Mouse (Mus musculus) erythroblast, embryonic 14.5 days (primary cell): ENCODE measurements around the gene Ephx1. TPM values are rescaled to one million over a fixed set of nuclear protein-coding genes. Genes with fewer than 3 reads are reported as not detected.
"Not testable (repeated sequence)": the region's sequence is repeated elsewhere in the genome, so short reads cannot be mapped to it uniquely, and the experiment has no call there.

Experiments
- H3K27me3 ChIP-seq: 2 replicates; pipeline ENCODE4 v1.6.1; 2012; ENCODE audit warnings: inconsistent platforms; ENCODE audit not compliant: control insufficient read depth
- H3K36me3 ChIP-seq: 2 replicates; pipeline ENCODE4 v1.6.1; 2012; ENCODE audit warnings: mild to moderate bottlenecking, inconsistent platforms; ENCODE audit not compliant: control insufficient read depth
- H3K4me1 ChIP-seq: 2 replicates; pipeline ENCODE4 v1.6.1; 2012; ENCODE audit warnings: inconsistent platforms; ENCODE audit not compliant: control insufficient read depth
- H3K4me3 ChIP-seq: replicated peaks from 2 replicates; pipeline ENCODE3; 2012; ENCODE audit warnings: moderate library complexity, mild to moderate bottlenecking, inconsistent platforms
- H3K9me3 ChIP-seq: 2 replicates; pipeline ENCODE4 v1.6.1; 2012; ENCODE audit warnings: low read length, inconsistent platforms, mixed read lengths; ENCODE audit not compliant: control insufficient read depth
- GATA1 ChIP-seq: IDR thresholded peaks from 2 replicates; pipeline ENCODE4 v1.6.1; 2012; ENCODE audit warnings: low read length, inconsistent platforms, mixed read lengths
- TAL1 ChIP-seq: IDR thresholded peaks from 3 replicates; pipeline ENCODE4 v1.6.1; 2012; ENCODE audit warnings: low read length, inconsistent platforms, mixed read lengths
- polyA plus RNA-seq: library from polyadenylated mRNA; stranded (reverse); fragments of >175 nt; gene quantifications from 2 replicates; pipeline ENCODE4 v1.2.3, GENCODE M21; 2012

Ephx1 gene
- polyA plus RNA-seq, 1 experiment, result not detected

GRCm38 (mm10) chr1:180944553-180944952 lies 76.2 kb downstream of the Ephx1 start:
- Histone ChIP-seq H3K4me3 (no peak overlapping the region), H3K4me1 (peaks cover 67% of the 10 kb centered on the region), H3K27me3 (peaks cover 15% of the 10 kb centered on the region), H3K36me3 (peaks cover 27% of the 10 kb centered on the region), H3K9me3 (no peaks in the 10 kb centered on the region)
- TF ChIP-seq TAL1, result no peak

GRCm38 (mm10) chr1:180943896-180944295 lies 76.8 kb downstream of the Ephx1 start:
- H3K4me1 ChIP-seq, result peaks cover 67% of the 10 kb centered on the region
- H3K36me3 ChIP-seq, result peaks cover 21% of the 10 kb centered on the region
- no peak overlapping the region for H3K4me3 ChIP-seq
- TF ChIP-seq TAL1, result no peak
- no peak for TF ChIP-seq GATA1
- H3K9me3 ChIP-seq, result no peaks in the 10 kb centered on the region
- peaks cover 15% of the 10 kb centered on the region for H3K27me3 ChIP-seq

GRCm38 (mm10) chr1:180943032-180943644 lies 77.6 kb downstream of the Ephx1 start:
- Histone ChIP-seq H3K27me3 (peaks cover 20% of the 10 kb centered on the region), H3K9me3 (no peaks in the 10 kb centered on the region), H3K4me3 (peak overlapping the region; percentile 66), H3K36me3 (peaks cover 15% of the 10 kb centered on the region), H3K4me1 (peaks cover 66% of the 10 kb centered on the region)
- TF ChIP-seq TAL1, result no peak
- TF ChIP-seq GATA1, result no peak

GRCm38 (mm10) chr1:180942166-180943031 lies 78.3 kb downstream of the Ephx1 start, which contains the start of gene Tmem63a:
Gene Tmem63a (plus strand): TSS chr1:180942344.
- peaks cover 68% of the 10 kb centered on the region for H3K4me1 ChIP-seq
- peaks cover 11% of the 10 kb centered on the region for H3K36me3 ChIP-seq
- H3K9me3 ChIP-seq, result no peaks in the 10 kb centered on the region
- H3K4me3 ChIP-seq, result peak within 1 kb of the TSS; percentile 66
- no peak for TF ChIP-seq TAL1
- TF ChIP-seq GATA1, result no peak
- H3K27me3 ChIP-seq, result peaks cover 28% of the 10 kb centered on the region

GRCm38 (mm10) chr1:180941726-180942125 lies 79.0 kb downstream of the Ephx1 start:
- Histone ChIP-seq H3K27me3 (peaks cover 34% of the 10 kb centered on the region), H3K4me3 (peak overlapping the region; percentile 66), H3K36me3 (peaks cover 5% of the 10 kb centered on the region), H3K9me3 (no peaks in the 10 kb centered on the region), H3K4me1 (peaks cover 61% of the 10 kb centered on the region)
- TF ChIP-seq GATA1, result no peak
- TF ChIP-seq TAL1, result no peak

- Histone ChIP-seq H3K9me3 (no peaks in the 10 kb centered on the region), H3K27me3 (peaks cover 42% of the 10 kb centered on the region), H3K4me1 (peaks cover 53% of the 10 kb centered on the region), H3K36me3 (no peaks in the 10 kb centered on the region), H3K4me3 (peak overlapping the region; percentile 66)
- TF ChIP-seq TAL1, result no peak
- TF ChIP-seq GATA1, result no peak
These were observed 79.8 kb downstream of the Ephx1 start for GRCm38 (mm10) chr1:180940776-180941460.

- H3K36me3 ChIP-seq, result not testable (repeated sequence)
These were observed 81.9 kb downstream of the Ephx1 start for GRCm38 (mm10) chr1:180938781-180939180.

GRCm38 (mm10) chr1:180937631-180938030 lies 83.1 kb downstream of the Ephx1 start:
- H3K9me3 ChIP-seq, H3K36me3 ChIP-seq, H3K4me3 ChIP-seq: not testable (repeated sequence)
- Histone ChIP-seq H3K27me3 (peaks cover 74% of the 10 kb centered on the region), H3K4me1 (peaks cover 20% of the 10 kb centered on the region)

More at GRCm38 (mm10) chr1:180938781-180939180, 81.9 kb downstream of the Ephx1 start:
- not testable (repeated sequence) for H3K4me3 ChIP-seq, H3K9me3 ChIP-seq
- Histone ChIP-seq H3K4me1 (peaks cover 32% of the 10 kb centered on the region), H3K27me3 (peaks cover 64% of the 10 kb centered on the region)

- not testable (repeated sequence) for H3K9me3 ChIP-seq, H3K36me3 ChIP-seq
- peaks cover 13% of the 10 kb centered on the region for H3K4me1 ChIP-seq
- H3K27me3 ChIP-seq, result peaks cover 75% of the 10 kb centered on the region
- H3K4me3 ChIP-seq, result peak overlapping the region; percentile 26
These were observed 83.9 kb downstream of the Ephx1 start for GRCm38 (mm10) chr1:180936610-180937398.
